Mouse (Mus musculus): ENCODE data around the gene Olfr64.

Olfr64 gene

DNA sequence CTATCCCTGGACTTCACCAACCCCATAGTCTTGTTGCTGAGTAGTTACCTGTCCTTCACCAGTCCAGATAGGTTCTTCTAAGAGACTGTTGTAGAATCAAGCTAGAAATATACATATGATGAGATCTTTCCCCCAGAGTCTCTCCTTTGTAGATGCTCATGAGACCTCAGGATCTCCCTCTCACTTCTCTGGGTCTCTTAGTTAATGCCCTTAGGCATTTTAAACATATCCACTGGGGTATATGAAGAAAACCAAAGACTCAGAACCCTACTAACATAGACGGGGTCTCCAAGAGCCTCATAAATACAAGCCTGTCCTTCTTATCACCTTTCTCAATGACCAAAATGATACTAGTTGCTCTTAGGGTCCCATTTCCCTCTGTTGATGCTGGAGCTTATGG, at the start of gene Olfr64:
Olfr64 (minus strand) TSS at position 101 of the 400 bp plus-strand sequence.
- in situ Hi-C loops (cut with MboI, MseI) = no loop called here

DNA sequence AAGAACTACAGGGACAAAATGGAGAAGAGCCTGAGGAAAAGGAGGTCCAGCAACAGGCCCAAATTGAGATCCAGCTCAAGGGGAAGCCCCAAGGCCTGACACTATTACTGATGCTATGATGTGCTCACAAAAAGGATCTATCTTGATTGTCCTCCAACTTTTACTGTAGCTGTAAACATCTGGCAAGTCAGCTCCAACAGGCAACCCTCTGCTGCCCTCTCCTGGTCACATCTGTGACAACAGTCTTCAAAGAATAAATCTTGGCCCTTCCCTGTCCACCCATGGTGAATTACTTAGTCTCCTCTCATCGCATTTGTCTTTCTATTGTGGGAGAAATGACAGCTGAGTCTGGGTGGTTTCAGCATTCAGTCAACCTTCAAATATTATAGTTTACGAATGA, 48.4 kb upstream of the Olfr64 start:
- in situ Hi-C loops (cut with MboI, MseI) = no loop called here

DNA sequence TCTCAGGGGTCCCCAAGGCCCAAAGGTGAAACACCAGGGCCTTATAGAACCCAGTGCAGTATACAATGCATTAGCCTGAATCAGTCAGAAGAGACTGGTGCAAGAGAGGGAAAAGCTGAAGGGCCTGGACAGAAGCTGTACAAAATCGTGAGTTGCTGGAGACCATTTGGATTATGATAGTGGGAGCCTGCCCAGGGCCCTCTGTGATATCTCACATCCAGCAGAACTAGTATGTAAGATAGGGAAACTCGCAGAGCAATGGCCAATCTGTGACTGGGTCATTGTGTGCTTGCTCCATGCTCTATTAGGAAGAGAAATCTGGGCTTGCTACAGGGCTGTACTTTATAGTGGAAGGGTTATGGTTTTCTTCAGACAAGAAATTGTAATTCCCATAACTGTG, 40.0 kb upstream of the Olfr64 start, which contains the start of gene Olfr632:
Olfr632 (plus strand) TSS at position 84 of the 400 bp plus-strand sequence.
- in situ Hi-C loops (cut with MboI, MseI) = no loop called here

- in situ Hi-C loops (cut with MboI, MseI) = no loop called here
Observed at GRCm38 (mm10) chr7:103928525-103928924, 34.2 kb upstream of the Olfr64 start, which contains the start of gene Olfr631. Olfr631 (plus strand) TSS chr7:103928825.

GRCm38 (mm10) chr7:103915338-103915737, 21.1 kb upstream of the Olfr64 start:
- in situ Hi-C loops (cut with MboI, MseI) = no loop called here

DNA sequence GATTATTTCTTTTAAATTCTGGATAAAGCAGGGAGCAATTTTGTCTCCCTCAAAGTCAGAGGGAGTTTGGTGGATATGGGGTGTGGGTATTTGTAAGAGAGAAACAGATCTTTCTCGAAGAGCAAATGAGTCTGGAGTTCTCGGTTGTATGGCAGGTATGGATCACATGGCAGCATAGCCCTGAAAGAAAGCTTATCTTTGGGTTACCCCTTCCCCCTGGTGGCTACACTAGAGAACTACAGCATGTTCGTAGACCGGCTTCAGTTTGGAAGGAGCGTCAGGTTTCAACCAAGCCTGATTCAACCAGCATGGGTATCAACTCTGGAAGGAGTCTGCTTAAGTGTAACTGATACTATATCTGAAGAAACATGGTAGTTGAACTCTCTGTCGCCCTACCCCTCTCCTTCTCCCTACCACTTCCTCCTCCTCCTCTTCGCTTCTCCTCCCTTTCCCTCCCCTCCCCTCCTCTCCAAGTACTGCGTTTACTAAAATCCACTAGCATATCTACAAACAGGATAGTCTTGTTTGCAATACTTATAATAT, 18.8 kb upstream of the Olfr64 start:
- in situ Hi-C loops (cut with MboI, MseI) = no loop called here

DNA sequence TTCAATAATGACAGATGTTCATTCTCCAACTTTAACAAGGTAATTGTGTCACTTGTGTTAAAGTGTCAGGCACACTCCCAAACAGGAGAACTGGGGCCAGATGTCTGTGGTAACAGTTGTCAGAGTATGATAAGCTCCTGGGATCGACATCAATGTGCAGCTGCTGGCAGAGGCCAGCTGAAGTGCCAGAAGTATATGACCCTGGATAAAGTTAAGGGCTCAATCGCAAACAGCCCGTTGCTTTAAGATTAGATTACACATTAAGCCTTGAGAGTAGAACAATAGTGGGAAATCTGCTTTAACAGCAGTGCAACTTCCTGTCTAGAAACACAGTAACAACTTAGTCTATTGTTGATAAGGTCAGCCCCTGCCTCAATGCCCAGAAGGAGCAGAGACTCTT, 15.8 kb upstream of the Olfr64 start:
- in situ Hi-C loops (cut with MboI, MseI) = no loop called here

GRCm38 (mm10) chr7:103903187-103903586, 8.9 kb upstream of the Olfr64 start, which contains the start of gene Olfr65:
Olfr65 (plus strand) TSS chr7:103903487.
- in situ Hi-C loops (cut with MboI, MseI) = no loop called here

- in situ Hi-C loops (cut with MboI, MseI) = no loop called here
Observed at GRCm38 (mm10) chr7:103886152-103886551, 8.1 kb downstream of the Olfr64 start, which contains the start of gene Olfr66. Olfr66 (minus strand) TSS chr7:103886252.

GRCm38 (mm10) chr7:103877093-103877492, 17.2 kb downstream of the Olfr64 start:
- in situ Hi-C loops (cut with MboI, MseI) = no loop called here

- in situ Hi-C loops (cut with MboI, MseI) = no loop called here
Observed at GRCm38 (mm10) chr7:103874451-103874850, 19.8 kb downstream of the Olfr64 start.

DNA sequence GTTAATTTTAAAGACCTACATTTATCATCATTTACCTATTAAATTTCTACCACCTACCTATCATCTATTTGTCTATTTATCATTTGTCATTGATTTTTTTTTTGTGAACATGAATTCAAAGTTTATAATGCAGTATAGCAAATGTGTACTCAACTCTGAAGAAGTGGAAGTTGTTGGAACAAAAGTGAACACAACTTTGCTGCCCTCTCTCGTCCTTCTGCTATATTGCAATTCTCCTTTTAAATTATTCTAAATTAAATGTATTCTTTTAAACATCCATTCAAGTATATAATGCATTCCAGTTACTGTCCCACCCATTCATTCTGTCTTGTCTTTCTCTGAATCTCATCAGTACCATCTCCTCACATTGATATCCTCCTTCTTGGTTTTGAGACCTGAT, 21.2 kb downstream of the Olfr64 start:
- in situ Hi-C loops (cut with MboI, MseI) = no loop called here

GRCm38 (mm10) chr7:103870667-103871066, 23.6 kb downstream of the Olfr64 start:
- in situ Hi-C loops (cut with MboI, MseI) = no loop called here

GRCm38 (mm10) chr7:103865716-103866115, 28.6 kb downstream of the Olfr64 start:
- in situ Hi-C loops (cut with MboI, MseI) = no loop called here

DNA sequence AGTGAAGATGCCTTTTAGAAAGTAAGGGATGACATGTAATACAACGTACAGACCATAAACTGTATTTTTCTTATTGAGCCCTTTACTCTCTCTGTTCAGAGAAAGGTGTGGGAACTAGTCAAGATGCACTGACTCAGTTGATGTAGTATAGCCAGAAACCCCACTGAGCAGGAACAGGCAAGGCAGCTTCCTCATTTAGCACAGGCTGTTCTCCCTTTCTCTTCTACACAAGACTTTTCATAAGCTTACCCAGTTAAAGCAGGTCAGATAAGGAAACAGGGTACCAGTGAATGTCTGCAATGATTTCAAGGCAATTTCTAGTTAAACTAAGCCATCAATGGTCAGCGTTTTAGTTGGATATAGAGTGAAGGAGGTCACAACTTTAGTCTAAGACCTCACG, 32.8 kb downstream of the Olfr64 start:
- in situ Hi-C loops (cut with MboI, MseI) = no loop called here

- in situ Hi-C loops (cut with MboI, MseI) = no loop called here
Observed at GRCm38 (mm10) chr7:103860855-103861254, 33.4 kb downstream of the Olfr64 start.

DNA sequence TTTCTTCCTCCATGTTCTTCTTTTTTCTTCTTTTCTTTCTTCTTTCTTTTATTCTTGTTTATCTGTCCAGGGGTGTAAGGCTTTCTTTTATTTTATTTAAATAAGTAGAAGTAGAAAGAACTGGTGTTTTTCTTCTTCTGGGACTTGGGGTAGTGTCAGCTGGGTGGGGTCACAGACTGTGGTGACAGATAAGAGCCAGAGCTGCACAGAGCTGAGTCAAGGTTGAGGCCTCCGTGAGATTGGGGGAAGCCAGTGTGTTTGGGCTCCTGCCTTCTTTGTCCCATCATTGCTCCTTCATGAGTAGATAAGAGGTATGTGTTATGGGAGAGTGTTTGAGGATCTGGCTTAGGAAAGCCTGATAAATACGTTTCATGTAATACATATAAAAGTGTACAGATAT, 35.2 kb downstream of the Olfr64 start:
- in situ Hi-C loops (cut with MboI, MseI) = no loop called here

DNA sequence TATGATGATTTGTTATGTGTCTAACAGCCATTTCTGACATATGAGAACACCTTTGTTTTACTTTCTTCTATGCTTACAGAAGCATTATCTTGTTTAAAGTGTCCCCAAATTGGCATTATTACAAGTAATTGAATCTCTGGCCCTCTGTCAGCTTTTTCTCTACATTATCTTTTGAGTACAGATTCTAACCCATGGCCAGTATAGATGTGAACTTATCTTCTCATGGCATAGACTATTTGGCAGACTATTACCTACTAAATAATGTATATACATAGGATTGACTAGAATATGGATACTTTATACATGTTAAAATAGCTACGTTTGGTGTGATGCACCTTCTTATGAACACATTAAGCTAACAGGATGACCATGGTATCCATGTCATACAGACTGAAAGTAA, 39.6 kb downstream of the Olfr64 start:
- in situ Hi-C loops (cut with MboI, MseI) = no loop called here

GRCm38 (mm10) chr7:103853090-103853489, 41.2 kb downstream of the Olfr64 start, which contains the start of gene Hbb-y:
Hbb-y (minus strand) TSS chr7:103853216.
- in situ Hi-C loops (cut with MboI, MseI) = no loop called here

DNA sequence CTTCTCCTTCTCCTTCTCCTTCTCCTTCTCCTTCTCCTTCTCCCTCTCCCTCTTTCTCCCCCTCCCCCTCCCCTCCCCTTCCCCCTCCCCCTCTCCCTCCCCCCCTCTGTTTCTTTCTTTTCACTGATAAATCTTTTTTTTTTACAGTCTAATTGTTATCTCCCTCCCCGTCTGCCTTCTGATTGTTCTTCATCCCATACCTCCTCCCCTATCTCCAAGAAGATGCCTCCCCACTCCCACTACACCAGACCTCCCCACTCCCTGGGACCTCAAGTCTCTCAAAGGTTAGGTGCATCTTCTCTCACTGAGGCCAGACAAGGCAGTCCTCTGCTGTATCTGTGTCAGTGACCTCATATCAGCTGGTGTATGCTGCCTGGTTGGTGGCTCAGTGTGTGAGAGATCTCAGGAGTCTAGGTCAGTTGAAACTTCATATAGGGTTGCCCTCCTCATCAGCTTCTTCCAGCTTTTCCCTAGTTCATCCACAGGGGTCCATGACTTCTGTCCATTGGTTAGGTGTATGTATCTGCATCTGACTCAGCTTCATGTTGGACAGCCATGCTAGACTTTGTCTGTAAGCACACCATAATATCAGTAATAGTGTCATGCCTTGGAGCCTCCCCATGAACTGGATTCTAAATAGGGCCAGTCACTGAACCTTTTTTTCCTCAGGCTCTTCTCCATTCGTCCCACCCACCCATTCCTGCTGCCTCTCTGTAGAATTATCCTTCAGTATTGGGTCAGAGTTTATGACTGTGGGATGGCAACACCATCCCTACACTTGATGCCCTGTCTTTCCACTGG, 49.6 kb downstream of the Olfr64 start:
- in situ Hi-C loops (cut with MboI, MseI) = no loop called here

DNA sequence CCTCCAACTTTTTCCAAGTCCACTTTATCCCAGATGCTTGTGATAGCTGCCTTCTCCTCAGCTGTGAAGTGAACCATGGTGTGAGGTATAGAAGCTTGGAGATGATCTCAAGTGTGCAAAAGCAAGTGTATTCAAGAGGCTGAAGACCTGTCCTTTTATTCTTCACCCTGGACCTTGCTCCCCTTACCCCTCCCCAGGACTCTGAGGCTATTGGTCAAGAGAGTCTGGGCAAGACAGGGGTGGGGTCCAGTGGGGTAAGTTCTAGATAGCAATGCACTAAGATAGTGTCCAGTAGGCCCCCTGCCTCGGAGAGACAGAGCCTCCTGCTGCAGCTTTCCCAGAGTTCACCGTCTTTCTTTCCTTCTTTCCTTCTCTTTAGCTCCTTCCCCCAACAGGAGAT, 51.3 kb downstream of the Olfr64 start, which contains the start of gene Hbb-bh1:
Hbb-bh1 (minus strand) TSS at position 131 of the 400 bp plus-strand sequence.
- in situ Hi-C loops (cut with MboI, MseI) = no loop called here

DNA sequence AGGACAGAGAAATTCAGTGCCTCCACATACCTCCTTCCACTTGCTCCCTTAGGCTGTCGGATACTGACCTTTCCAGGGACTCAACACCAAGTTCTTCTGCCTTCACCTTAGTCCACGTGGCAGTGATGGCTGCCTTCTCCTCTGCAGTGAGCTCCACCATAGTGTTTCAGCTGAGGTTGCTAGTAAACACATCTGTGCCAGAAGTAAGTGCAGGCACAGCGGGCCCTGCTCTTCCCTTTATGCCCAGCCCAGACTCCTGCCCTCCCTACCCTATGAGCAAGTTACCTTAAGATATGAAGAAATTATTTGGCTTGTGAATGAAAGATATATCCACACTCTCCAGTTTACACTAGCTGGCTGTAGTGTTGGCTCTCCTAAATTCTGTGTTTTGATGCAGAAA, 54.0 kb downstream of the Olfr64 start, which contains the start of gene Hbb-bh2:
Hbb-bh2 (minus strand) TSS at position 253 of the 400 bp plus-strand sequence.
- in situ Hi-C loops (cut with MboI, MseI) = no loop called here

All from T-helper 2 cell (primary cell).